Mouse (Mus musculus) thymus, postnatal 10 days (tissue): Measurements from ENCODE around the gene Ankrd6.

ENCODE experiments used
- DNase-seq, 2 experiments: peaks; one replicate each; pipeline ENCODE4 v3.0.0; 2021; ENCODE audit warnings: low spot score in 2 of 2

The Ankrd6 gene

DNA sequence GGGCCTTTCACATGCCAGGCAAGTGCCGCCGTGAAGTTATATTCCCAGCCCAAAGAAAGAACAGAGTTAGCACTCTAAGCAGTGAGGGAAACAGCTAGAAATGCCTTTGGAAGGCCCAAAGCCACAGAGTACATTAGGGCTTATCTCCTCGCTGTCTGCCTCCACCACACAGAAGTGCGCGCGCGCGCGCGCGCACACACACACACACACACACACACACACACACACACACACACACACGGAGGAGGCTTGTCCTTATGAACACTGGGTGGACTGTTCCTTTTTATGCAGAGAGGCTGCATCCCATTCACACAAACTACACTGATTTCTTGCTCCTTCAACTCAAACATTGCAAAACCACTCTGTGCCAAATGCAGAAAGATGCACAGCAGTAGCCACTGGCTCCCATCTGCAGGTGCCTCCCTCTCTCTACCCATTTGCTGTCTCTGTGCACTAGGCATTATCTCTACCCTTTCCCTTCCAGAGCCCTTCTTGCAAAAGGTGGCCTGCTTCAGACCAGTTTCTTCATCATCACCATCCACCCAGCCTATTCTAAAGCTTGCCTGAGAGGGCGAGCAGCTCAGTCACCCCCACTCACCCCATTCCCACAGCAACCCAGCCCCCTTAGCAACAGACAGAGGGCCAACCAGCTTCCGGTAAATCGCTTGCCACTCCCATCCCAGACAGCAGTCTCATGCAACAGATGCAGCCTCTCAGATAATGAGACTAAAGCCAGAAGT, 88.5 kb downstream of the Ankrd6 start:
- DNase-seq: peak; percentile 74 to 80

GRCm38 (mm10) chr4:32860184-32860965, 90.3 kb downstream of the Ankrd6 start:
- no peak for DNase-seq

DNA sequence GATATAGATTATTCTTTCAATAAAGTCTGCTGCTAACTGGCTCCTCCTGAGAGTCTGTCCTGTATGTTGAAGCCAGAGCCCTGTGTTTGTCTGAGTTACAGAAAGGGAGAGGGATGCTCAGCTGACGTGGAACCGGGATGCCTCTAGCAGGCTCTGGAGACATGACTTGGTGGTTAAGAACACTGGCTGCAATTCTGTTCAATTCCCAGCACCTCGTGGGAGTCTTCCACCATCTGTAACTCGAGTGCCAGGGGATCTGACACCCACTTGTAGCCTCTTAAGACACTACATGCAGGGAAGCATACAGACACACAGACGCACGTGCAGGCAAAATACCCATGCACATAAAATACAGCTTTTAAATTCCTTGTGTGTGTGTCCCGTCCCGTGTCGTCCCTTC, 95.1 kb downstream of the Ankrd6 start:
- no peak for DNase-seq

- no peak for DNase-seq
These were observed 95.7 kb downstream of the Ankrd6 start for GRCm38 (mm10) chr4:32854956-32855355.

DNA sequence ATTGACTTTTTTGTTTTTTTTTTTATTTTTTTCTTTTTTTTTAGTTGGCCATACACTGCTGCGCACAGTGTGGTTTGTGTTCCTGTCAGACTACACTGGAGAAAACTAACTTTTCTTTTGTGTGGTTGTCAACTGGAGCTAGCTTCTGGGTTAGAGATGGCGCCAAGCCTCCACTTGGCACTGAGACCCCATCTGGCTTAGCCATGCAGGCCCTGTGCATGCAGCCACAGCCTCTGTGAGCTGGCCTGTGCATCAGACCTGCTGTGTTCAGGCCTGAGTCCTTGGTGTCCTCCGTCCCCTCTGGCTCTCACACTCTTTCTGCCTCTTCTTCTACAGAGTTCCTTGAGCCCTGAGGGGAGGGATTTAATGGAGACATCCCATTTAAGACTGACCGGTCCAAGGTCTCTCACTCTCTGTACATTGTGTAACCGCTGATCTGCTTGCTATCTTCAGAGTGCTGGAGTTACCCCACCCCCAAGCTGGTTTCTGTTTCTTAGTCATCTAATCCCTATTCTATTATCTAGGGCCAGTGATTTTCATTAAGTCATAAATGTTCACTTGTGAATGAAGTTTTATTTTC, 96.9 kb downstream of the Ankrd6 start:
- DNase-seq: no peak

DNA sequence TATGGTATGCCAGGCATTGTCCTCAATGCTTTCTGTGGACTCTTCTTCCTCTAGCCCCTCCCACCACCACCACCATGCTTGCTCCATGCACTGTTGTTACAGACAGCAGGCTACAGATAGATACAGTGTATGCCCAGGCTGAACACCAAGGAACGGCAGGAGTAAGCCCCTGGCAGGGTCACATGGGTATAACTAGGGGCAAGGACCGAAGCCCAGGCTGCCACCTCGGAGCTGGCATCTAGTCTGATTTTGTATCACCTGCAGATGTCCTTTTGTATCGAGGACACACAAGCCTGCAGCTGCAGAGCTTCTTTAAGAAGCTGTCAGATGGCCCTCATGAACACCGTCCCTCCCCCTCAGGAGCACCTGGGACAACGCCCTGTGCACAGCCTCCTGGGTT, 97.8 kb downstream of the Ankrd6 start:
- peak; percentile 67 to 78 for DNase-seq

DNA sequence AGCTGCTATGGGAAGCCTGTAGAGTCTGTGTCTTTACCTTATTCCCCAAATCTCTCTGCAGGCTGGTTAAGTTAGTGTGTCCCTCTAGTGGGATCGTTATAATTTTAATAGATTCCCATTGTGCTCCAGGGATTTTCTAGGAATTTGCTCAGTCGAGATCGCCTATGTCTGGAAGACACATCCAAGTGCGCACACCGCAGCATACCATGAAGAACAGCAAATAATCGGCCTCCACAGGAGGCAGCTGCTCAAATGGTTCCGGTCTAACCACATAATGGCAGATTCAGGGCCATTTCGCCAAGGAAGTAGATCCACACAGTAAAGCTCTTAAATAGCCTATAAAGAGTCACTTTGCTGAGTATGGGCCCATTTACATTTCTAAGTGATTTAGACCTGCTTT, 98.3 kb downstream of the Ankrd6 start:
- no peak for DNase-seq

DNA sequence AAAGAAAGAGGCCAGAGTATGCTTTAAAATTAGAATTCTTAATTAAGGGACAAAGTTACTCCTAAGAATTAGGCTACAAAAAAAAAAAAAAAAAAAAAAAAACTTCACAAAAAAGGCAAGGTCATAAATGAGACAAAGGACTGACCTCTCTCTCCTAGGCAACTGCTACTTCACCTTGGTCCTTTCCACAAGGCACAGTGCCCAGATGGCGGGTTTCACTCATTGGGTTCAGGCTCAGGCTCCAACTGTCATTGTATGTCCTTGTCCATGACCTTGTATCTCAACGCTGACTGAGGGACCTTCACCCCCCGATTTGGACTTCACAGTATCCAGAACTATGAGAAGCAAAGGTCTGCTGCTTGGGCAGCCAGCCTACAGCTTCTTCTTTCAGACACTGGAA, 112.2 kb downstream of the Ankrd6 start:
- no peak for DNase-seq

DNA sequence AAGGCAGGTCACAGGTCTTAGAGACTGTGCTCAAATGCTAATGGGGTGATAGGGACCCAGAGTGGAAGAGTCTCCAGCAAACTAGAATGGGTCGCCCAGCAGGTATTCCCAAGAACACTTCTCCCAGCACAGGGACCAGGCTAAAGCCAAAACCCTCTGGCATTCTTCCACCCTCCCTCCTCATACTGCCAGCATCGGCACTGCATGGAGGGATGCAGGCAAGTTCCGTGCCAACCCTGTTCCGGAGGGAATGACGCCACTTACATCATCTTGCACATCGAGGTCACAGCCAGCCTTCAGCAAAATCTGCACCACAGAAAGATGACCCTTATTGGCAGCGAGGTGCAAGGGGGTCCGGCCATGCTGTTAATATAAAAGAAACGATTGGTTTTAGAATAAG, 114.6 kb downstream of the Ankrd6 start:
- DNase-seq: no peak

- no peak for DNase-seq
These were observed 116.1 kb downstream of the Ankrd6 start for GRCm38 (mm10) chr4:32834541-32834940.

DNA sequence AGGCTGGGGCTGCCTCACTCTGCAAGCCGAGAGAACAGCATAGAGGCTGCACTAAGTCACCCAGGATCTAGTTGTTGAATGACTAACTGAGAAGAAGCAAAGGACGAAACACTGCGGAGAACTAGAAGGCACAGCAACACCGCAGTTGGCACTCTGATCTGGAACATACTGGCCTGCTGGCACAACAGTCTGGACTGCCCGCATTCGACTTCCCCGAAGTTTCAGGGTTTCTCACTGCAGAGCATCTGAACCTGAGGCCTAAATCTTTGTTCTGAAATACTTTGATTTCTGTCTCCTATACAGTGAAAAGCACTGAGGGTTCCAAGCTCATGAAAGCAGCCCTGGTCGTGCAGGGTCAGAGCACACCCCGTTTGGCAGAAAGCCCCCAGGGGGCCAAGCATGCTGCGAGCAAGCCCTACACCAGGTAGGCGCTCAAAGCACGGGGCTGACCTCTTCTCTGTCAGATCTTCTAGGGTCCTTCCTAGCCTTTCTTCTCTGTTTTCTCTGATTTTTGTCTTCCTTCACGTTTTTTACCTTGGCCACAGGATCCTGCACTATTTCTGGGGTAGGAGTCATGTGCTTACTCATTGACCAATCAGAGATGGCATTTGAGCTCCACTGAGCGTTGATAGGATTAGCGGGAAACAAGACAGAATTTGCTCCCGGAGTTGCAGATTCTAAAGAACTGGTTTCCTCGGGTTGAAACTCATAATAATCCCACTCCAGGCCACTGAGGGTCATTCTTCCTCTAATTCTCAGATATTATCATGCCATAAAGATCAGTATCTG, 117.0 kb downstream of the Ankrd6 start:
- DNase-seq: no peak

DNA sequence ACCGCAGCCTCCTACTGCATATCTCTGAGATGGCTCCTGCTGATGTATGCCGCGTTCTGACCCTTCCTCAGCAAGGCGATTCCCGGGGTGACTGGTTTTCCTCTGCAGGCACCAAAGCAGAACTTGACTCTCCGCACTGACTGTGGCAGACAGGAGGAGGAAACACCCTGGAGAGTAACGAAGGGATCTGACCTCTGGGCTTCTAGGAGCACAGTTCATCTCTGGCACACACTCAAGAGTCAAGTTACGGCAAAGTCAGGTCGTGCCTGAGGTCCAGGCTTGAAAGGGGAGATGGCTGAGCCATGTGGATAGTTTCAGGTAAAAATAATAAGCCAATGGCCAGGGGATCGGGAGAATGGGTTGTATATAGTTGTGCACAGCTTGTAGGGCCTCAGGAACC, 121.3 kb downstream of the Ankrd6 start:
- no peak for DNase-seq

GRCm38 (mm10) chr4:32828385-32829077, 122.1 kb downstream of the Ankrd6 start:
- no peak for DNase-seq

GRCm38 (mm10) chr4:32826925-32827324, 123.7 kb downstream of the Ankrd6 start:
- no peak for DNase-seq

DNA sequence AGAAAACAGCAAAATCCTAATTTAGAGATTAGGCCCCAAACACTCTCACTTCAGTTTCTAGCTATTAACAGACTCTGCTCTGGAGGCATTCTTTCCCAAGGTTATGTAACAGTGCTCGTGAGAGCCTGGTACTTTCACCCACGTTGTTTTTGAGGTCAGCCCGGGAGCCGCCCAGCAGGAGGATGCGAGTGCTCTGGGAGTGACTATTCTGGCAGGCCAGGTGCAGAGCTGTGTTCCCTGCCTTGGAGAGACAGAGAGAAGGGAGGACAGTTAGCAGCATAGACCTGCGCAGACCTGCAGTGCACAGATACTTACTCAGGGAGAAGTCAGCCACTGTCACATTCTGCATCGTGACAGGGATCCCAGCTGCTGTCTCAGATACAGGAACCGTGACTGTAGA, 126.4 kb downstream of the Ankrd6 start:
- no peak for DNase-seq

GRCm38 (mm10) chr4:32820676-32821075, 130.0 kb downstream of the Ankrd6 start:
- DNase-seq: no peak

DNA sequence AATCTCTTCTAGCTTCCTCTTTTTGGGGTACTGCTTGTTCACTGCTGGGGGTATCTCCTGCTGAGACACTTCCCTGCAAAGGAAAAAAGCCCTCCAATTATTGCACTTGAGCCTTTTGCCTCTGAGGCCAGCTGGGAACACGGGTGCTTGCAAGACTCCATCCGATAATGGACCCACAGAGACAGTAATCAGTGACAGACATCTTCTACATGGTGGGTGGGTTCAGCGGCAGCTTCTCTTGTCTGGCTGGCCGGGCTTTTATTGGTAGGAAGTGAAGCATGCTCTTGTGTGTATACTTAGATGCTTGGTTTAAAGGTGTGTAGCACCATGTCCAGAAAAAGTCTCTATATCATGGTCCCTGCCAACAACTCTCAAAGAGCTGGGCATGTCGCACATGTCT, 133.2 kb downstream of the Ankrd6 start:
- no peak for DNase-seq

DNA sequence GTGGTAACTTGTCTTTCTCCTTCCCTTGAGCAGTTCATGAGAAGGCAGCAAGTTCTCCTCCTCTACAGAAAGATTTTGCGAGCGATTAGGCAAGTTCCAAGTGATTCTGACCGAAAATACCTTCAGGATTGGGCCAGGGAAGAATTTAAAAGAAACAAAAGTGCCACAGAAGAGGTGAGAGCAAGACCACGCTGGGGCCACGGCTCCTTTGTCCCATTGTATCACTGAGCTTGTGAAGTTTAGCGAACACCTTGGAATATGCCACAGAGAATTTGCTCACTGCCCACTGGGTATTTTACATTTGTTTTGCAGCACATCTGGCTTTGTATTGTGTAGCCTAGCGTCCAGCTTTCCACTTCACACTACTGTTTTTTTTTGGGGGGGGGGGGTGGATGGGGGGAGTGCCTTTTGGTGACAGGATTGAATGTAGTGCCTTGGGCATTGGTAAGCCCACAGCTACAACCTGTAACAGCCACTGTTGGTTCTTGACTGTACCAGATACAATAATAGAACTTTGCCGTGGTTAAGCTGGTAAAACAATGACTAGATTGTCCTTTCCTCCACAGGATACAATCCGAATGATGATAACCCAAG, 150.0 kb downstream of the Ankrd6 start:
- no peak for DNase-seq

- DNase-seq: peak; percentile 72 to 80
These were observed 150.6 kb downstream of the Ankrd6 start, which contains the start of gene Lyrm2 for GRCm38 (mm10) chr4:32799966-32800576. TSS of gene Lyrm2 (plus strand) at chr4:32800253.

- DNase-seq: no peak
These were observed 151.7 kb downstream of the Ankrd6 start for GRCm38 (mm10) chr4:32798976-32799375.

- DNase-seq: no peak
These were observed 161.6 kb downstream of the Ankrd6 start for GRCm38 (mm10) chr4:32789020-32789419.
